Mouse (Mus musculus) E14TG2a.4 (cell line): ENCODE results near the gene Asic5.

Experiments used
- H3K27me3 ChIP-seq: 2 replicates; pipeline ENCODE4 v1.6.1; 2014; ENCODE audit warnings: low read length, control low read depth; ENCODE audit not compliant: insufficient read depth
- H3K36me3 ChIP-seq: 2 replicates; pipeline ENCODE4 v1.6.1; 2014; ENCODE audit warnings: low read length, control low read depth; ENCODE audit not compliant: insufficient read depth
- H3K4me1 ChIP-seq: replicated peaks from 2 replicates; pipeline ENCODE4 v1.6.1; 2014; ENCODE audit warnings: low read depth, low read length, control low read depth
- H3K4me3 ChIP-seq: replicated peaks from 2 replicates; pipeline ENCODE4 v1.5.1; 2014; ENCODE audit warnings: mild to moderate bottlenecking, low read length
- H3K9me3 ChIP-seq: 2 replicates; pipeline ENCODE4 v1.6.1; 2014; ENCODE audit warnings: low read length, control low read depth
- CTCF ChIP-seq: conservative IDR thresholded peaks from 2 replicates; pipeline ENCODE4 v1.5.1; 2014; ENCODE audit warnings: low read length
- NANOG ChIP-seq: IDR thresholded peaks from 2 replicates; pipeline ENCODE4 v1.6.1; 2014; ENCODE audit warnings: borderline replicate concordance, low read length, mixed read lengths
- POU5F1 ChIP-seq: IDR thresholded peaks from 2 replicates; pipeline ENCODE4 v1.6.1; 2014; ENCODE audit warnings: low read length, borderline replicate concordance

Asic5 gene

GRCm38 (mm10) chr3:82047100-82047753 is 65.1 kb downstream of the Asic5 start:
- Histone ChIP-seq H3K4me3 (no peak overlapping the region), H3K36me3 (no peaks in the 10 kb centered on the region), H3K27me3 (no peaks in the 10 kb centered on the region), H3K9me3 (no peaks in the 10 kb centered on the region), H3K4me1 (no peaks in the 10 kb centered on the region; the same call in 1 of the 2 replicates)
- TF ChIP-seq CTCF (peak; percentile 49), POU5F1 (no peak), NANOG (no peak)

DNA sequence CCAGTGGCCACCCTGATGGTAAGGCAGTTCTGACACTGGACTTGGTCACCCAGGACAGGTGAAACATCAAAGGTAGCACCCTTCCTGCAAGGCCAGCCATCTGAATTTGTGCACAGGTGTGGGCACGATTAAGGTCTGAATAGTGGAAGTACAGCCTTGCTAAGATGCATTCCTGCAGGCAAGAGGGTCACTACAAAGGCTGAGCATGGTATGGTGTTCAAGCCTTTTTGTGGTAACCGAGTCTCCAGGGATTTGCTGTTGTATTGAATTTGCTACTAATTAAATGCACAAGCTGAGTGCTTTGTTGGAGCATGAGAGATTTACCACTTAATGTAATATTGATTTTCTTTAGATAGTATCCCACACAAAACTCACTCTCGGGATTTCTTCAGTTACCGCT is 66.0 kb downstream of the Asic5 start:
- Histone ChIP-seq H3K36me3 (no peaks in the 10 kb centered on the region), H3K4me3 (no peak overlapping the region), H3K27me3 (no peaks in the 10 kb centered on the region), H3K9me3 (no peaks in the 10 kb centered on the region), H3K4me1 (no peaks in the 10 kb centered on the region; the same call in 1 of the 2 replicates)
- TF ChIP-seq CTCF: no peak
- TF ChIP-seq NANOG: no peak
- TF ChIP-seq POU5F1: no peak

- H3K4me3 ChIP-seq: no peak overlapping the region
- no peaks in the 10 kb centered on the region for H3K27me3 ChIP-seq
- H3K36me3 ChIP-seq: no peaks in the 10 kb centered on the region
- H3K4me1 ChIP-seq: no peaks in the 10 kb centered on the region; the same call in 1 of the 2 replicates
- no peak for TF ChIP-seq NANOG
- TF ChIP-seq CTCF: no peak
- no peak for TF ChIP-seq POU5F1
- H3K9me3 ChIP-seq: no peaks in the 10 kb centered on the region
Measured at GRCm38 (mm10) chr3:82048681-82049080, 66.6 kb downstream of the Asic5 start.

GRCm38 (mm10) chr3:82051468-82051867 is 69.4 kb downstream of the Asic5 start:
- Histone ChIP-seq H3K9me3 (no peaks in the 10 kb centered on the region), H3K4me1 (no peaks in the 10 kb centered on the region; the same call in 1 of the 2 replicates), H3K27me3 (no peaks in the 10 kb centered on the region), H3K4me3 (no peak overlapping the region), H3K36me3 (no peaks in the 10 kb centered on the region)
- TF ChIP-seq CTCF (no peak), NANOG (no peak), POU5F1 (no peak)

DNA sequence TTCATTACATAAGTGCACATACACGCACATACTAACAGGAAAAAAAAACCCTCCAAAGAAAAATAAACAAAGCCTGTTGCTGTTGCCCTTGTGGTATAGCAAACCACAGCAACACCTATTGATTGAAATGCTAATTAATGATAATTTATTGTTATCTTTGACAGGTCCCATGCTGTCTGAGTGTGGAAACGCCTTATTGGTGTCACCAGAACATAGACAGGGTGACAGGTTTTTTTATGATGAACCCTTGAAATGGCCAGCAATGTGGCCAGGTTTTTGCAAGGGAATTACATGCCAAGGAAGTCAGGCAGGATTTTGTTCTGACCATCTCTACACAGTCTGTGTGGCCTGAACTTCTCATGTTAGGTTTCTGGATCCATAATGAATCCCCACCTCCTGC is 69.9 kb downstream of the Asic5 start:
- Histone ChIP-seq H3K9me3 (no peaks in the 10 kb centered on the region), H3K27me3 (no peaks in the 10 kb centered on the region), H3K36me3 (no peaks in the 10 kb centered on the region), H3K4me1 (no peaks in the 10 kb centered on the region), H3K4me3 (no peak overlapping the region)
- TF ChIP-seq CTCF (no peak), POU5F1 (no peak), NANOG (no peak)

- Histone ChIP-seq H3K27me3 (no peaks in the 10 kb centered on the region), H3K4me1 (no peaks in the 10 kb centered on the region), H3K9me3 (no peaks in the 10 kb centered on the region), H3K36me3 (no peaks in the 10 kb centered on the region), H3K4me3 (no peak overlapping the region)
- TF ChIP-seq NANOG: no peak
- no peak for TF ChIP-seq POU5F1
- TF ChIP-seq CTCF: no peak
Measured at GRCm38 (mm10) chr3:82054283-82054974, 72.3 kb downstream of the Asic5 start.

DNA sequence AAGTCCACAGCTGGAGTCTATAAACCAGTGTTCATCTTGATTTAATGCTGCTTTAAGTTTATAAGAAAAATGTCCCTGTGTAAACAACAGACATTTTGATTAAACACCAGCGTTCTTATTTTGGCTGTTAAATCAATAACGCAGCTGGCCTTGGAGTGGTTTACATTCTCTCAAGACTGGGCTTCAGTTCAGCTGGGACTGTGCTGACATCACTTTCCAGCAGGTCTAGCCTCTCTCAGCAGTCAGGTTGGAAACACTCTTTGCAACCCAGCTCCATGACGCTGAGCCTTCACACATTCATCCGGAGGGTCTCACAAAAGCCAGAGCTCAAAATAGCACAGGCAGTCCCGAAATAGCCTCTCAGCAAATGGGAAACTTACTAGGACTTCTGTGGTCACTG is 75.1 kb downstream of the Asic5 start:
- H3K4me3 ChIP-seq: no peak overlapping the region
- no peaks in the 10 kb centered on the region for H3K27me3 ChIP-seq
- H3K4me1 ChIP-seq: no peaks in the 10 kb centered on the region
- no peaks in the 10 kb centered on the region for H3K9me3 ChIP-seq
- TF ChIP-seq CTCF: no peak
- H3K36me3 ChIP-seq: no peaks in the 10 kb centered on the region

GRCm38 (mm10) chr3:82061402-82062180 is 79.5 kb downstream of the Asic5 start:
- Histone ChIP-seq H3K9me3 (no peaks in the 10 kb centered on the region), H3K4me1 (no peaks in the 10 kb centered on the region), H3K36me3 (no peaks in the 10 kb centered on the region), H3K4me3 (no peak overlapping the region), H3K27me3 (no peaks in the 10 kb centered on the region)
- TF ChIP-seq CTCF (no peak), NANOG (no peak), POU5F1 (no peak)
